Mouse (Mus musculus): ENCODE data around the gene Dffb.

DNA sequence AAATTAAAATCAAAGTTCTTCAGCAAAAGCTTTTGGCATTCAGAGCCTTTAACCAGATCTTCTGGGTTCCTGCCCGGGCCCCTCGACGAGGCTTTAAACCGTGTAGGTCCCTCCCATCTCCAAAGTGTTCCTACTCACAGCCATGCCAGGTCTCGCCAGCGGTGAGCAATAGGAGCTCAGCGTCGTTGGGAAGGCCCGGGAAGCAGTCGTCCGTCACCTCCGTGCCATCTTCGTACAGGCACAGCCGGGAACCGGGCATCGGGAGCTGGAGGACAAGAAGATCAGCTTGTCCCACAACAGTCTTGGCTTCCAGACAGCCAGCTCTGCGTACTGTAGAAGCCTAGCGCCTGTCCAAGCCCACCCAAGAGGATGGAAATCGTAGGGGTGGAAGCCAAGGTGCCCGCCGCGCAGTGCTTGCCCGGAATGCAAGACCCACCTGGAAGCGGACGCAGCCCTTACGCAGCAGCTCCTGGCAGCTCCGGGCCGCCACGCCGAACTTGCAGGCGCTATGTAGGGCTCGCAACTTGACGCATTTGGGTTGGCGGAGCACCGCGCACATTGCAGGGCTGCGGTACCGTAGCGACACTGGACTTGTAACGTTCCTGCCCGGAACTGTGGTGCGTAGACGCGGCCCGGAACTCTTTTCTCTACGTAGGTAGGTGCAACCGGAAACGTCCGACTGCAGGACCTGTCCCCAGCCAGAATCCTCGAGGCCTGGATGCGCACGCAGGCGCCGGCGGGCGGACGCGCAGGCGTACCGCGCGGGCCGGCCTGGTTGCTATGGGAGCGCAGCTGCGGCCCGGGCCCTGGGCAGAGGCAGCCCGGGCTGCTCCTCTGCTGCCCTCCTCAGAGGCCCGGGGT, at the start of gene Dffb, which contains the start of gene Cep104:
- TF ChIP-seq CTCF (IDR thresholded peaks at IDR 0.05; ENCODE audit: insufficient read depth, low read length) (no peak), POLR2A (IDR thresholded peaks at IDR 0.05; ENCODE audit: borderline replicate concordance, extremely low read depth, low read depth, low read length) (peak; percentile 82; the same call in 1 of the 2 replicates)
